Mouse (Mus musculus) spleen, adult 18-20 months (tissue): ENCODE measurements around the gene Hils1.
"Not testable (repeated sequence)": the region's sequence is repeated elsewhere in the genome, so short reads cannot be mapped to it uniquely, and the experiment has no call there.

Experiments
- DNase-seq, 2 experiments: peaks; one replicate each; pipeline ENCODE4 v3.0.0; 2022; ENCODE audit warnings: mixed read lengths in 2 of 2

Hils1 gene

DNA sequence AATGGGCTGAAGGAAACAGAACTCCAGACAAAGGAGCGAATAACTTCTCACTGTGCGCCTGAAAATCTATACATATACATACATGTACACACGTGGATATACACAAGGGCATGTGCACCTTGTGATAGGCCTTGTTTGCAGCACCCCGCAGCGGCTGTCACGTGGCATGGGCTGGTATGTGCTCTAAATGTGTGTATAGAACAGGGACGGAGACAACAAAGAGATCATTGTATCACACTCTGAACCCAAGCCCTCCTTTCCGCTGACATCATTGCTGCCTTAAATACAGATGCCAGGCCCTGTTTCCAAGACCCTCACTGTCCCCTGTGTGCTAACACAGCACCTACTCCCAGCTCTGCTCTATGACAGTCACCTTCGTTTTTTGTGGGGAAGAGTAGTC lies 12.3 kb upstream of the Hils1 start:
- DNase-seq, result no peak

- DNase-seq, result no peak
Observed at GRCm38 (mm10) chr11:94957693-94958064, 9.7 kb upstream of the Hils1 start.

DNA sequence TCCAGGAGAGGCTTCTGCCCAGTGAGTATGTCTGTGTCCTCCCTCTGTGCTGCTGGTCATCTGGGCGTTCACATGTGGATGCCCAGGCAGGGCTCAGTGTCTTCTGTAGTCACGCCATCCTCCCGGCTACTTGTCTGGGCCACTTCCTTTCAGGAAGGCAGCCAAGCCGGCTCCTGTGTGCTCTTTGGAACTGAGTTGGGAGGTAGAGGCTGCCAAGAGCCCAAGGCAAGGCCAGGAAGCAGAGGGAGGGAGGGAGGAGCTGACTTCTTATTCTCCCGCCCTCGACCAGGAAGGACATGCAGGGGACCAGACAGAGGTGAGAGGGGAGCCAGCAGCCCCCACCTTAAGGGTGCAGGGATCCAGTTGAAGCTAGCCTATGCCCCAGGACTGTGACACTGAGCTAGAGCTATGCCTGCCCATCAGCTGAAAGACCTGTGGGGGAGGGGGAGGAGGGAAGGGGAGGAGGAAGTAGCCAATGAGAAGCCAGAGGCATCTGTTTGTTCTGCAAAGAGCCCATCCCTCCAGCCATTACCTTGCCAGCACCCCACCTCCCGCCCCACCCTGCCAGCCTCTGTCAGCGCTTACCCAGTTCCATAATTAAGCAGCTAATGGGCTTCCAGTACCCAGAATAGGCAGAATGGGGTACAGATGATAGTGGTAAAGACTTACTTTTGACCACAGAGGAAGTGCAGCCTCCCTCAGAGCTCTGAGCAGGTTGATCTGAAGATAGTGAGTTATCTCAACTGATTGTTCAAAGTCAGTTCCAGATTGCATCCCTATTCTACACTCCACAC lies 9.1 kb upstream of the Hils1 start:
- no peak for DNase-seq

DNA sequence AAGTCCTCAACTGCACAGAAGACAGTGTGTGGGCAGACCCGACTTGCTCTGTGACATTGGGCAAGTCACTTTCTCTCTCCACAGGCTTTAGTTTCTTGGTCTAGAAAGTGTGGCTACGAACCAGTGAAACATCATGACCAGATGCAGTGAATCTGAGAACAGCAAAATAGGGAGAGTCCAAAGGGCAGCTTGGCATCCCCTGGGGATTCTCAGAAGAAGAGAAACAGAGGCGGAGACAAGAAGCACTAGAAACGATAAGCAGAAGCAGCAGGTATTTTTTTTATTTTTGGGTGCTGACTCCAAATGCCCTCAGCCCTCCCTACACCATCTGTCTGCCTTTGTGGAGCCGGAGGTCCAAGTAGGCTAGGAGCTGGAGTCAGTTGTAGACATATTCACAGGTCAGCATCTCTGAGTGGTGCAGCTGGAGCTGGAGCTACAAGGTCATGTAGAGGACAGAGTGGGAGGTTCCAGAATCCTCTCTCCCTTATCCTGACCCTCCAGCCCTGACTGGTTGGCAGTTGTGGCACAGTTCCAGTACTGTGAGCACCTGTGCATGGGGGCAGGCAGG lies 4.8 kb upstream of the Hils1 start:
- DNase-seq, result no peak

DNA sequence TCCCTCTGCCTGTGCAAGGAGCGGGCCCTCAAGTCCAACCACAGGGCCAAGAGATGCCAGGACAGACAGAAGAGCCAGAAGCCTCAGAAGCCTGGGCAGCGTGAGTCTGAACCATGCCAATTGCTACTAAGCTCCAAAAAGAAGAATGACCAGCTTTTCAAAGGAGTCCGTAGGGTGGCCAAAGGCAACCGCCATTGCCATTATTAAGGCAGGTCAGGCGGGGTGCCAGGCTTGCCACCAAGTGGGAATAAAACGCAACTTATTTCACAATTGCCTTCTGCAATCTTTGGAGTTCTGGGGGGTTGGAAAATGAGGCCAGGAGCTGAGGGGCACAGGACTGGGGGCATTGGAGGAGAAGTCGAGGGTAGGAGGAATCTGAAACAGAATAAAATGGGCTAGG lies 794 bp downstream of the Hils1 start:
- no peak for DNase-seq

DNA sequence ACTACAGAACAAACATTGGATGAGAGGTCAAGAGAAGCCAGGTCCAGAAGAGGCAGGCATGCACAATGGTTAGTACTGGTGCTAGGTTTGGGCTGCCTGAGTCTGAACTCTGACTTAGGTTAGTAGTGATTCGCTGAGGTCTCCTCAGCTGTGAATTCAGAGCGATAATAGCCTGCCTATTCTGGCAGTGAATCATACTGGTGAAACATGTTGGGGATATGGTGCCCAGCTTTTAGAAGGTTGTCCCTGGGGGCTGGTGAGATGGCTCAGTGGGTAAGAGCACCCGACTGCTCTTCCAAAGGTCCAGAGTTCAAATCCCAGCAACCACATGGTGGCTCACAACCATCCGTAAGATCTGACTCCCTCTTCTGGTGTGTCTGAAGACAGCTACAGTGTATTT lies 2.3 kb downstream of the Hils1 start:
- DNase-seq, result not testable (repeated sequence)

DNA sequence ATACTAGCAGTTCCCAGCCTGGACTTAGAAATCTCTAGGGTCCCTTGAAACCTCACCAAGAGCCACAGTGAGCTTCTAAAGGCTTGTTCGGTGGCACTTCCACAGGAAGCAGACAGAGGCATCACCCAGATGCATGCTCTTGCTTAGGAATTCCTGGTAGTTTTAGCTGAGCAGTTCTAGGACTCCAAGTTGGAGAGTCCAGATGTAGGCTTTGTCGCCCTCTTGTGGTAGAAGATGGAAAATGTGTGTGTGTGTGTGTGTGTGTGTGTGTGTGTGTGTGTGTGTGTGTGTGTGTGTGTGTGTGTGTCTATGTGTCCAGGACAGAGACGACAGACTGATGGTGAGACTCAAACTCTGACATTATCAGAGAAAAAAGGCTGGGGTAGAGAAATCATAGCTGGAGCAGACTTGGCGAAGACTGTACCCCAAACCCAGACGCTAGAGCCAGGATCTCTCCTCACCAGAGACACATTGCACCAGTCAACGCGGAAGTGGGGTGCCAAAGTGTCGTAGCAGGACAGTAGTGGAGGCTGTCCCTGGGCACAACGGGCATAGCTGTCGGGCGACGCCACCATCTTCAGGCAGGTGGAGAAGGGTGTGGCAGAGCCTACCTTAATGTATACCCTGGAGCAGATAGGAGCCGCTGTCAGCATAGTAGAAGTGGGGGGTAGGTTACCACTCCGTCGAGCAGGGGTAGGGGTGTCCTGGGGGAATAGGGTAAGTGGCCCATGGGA lies 3.0 kb downstream of the Hils1 start:
- no peak for DNase-seq

DNA sequence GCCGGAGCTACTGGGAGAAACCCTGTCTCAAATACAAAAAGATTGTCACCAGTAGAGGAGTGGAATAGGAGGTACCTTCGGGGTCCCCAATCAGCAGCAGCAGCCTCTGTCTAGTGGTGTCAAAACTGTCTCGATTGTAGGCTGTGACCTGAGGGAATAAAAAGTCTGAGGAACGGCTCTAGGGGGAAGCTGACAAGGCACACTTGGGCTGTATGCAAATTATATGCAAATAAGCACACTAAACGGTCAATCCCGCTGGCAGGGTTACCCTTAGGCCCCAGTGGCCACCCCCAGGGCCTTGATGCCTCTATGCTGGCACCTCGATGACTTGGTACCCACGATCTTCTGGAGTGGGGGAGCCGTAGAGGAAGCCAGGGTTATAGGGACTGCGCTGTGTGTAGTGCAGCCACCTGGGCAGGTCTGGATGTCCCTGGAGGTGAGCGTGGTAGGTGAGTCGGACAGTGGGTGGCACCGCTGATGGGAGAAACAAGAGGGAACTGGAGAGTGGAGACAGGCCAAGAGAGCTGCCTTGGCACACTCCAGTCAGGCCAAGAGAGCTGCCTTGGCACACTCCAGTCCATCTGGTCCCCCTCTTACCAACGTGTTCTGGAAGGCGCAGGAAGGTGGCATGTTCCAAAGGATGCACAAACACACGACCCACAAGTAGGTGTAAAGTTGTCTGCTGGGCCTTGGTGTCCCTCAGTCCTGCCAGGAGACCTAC lies 4.7 kb downstream of the Hils1 start:
- no peak for DNase-seq

DNA sequence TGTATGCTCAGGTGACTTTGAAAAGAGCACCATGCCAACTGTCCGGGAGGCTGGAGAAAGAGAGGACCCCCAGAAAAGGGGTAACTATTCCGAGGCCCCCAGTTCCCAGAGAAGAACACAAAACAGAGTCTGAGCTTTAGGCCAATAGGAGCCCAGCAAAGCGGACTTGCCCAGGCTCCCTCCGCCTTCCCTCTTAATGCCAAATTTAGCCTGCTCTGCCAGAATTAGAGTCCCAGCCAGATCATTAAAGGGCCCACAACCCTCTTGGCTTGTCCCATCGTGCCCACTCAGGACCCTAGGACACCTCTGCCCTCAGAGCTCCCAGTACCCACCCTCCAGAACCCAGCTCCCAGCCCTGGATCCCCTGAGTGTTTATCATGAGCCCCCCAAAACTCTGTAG lies 5.5 kb downstream of the Hils1 start:
- DNase-seq, result no peak

DNA sequence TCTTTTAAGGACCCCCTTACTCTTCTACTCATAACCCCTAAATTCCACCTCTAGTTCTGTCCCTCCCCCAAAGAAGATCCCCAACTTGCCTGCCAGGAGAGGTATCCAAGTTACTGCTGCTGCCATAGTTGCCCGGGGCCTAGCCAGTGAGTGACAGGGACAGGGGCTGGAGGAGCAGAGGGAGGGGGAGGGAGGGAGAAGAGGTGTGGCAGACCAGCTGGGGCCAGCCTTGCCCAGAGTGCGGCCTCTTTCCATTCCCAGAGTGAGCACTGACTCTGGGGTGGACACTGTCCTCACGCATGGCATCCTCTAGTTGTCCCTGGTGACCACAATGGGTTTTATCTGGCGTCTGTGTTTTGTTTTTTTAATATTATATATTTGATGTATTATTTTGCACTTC lies 5.9 kb downstream of the Hils1 start:
- no peak for DNase-seq

DNA sequence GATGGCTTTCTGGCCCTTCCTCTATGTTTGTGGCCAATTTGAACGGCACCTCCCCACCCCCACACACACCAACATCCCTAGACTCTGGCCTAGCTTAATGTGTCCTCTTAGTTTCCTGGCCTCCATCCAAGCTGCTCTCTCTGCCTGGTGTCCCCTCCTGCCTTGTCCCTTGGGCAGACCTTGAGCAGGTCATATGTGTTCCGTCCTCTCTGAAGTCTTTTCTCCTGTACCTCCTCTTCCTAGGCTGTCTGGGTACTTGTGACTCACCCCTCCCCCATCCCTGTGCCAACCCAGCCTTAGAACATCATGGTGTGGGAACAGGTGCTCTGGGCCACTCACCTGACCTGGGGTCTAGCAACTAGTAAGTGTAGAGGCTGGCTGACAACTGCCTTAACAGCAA lies 7.6 kb downstream of the Hils1 start:
- no peak for DNase-seq

GRCm38 (mm10) chr11:94976199-94976598 lies 8.8 kb downstream of the Hils1 start, which contains the start of gene Sgca:
Gene Sgca, minus strand, starts transcription at chr11:94976327.
- no peak for DNase-seq

DNA sequence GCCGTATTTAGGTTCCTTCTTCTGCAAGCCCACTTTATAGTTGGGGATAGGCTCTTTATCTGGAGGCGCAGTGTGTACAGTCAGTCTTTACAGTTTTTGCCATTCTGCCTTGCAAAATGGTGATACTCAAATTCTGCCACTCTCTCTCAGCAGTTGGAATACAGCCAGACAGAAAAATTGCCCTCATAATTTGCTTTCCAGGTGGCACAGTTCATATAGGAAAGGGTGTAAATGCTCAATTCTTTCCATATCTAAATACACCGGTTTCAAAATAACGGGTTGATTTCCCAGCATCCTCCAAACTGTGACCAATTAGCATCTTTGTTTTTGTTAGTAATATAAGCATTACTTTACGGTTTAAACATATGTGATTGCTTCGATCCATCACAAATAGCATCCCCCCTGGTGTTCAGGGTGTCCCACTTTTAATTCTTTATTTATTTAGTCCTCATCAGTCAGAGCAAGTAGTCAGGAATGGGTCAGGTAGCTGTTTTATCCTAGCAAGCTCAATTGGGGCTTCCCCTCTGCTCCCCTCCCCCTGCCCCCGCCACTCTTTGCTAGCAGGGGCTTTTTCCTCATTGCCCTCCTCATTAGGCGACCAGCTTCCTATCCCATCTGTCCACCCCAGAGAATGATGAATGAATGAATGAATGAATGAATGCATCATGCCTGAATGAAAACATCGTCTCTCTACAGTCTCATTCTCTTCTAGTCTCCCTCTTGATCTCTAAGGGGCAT lies 11.0 kb downstream of the Hils1 start:
- no peak for DNase-seq

GRCm38 (mm10) chr11:94978947-94979346 lies 11.6 kb downstream of the Hils1 start:
- peak; percentile 89 to 93 for DNase-seq

DNA sequence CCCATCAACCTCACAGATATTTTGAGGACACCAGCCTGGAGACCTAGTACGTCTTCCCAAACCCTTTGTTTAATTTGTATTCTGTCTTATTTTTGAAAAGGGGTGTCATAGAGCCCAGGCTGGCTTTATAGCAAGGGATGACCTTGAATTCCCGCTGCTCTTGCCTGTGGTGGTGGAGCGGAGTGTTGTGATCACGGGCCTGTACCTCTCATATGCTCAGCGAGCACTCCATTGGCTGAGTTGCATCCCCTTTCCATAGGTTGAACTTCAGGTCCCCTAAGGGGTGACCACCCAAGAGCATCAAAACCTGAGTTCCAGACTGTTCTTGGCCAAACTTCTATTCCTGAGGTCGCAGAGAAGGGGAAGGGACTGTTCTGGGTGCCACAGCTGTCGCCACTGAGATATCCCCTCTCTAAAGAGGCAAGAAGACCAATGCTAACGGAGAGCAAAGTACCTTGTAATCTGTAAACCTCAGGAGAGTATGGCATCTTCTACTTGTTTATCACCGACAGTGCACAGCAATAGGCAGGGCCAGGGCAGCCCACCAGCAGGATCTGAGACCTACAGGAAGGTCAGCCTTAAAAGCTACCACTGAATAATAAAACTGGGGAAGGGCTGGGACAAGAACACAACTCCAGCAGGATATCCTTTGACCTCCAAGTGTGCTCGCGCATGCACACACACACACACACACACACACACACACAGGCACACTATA lies 12.2 kb downstream of the Hils1 start:
- DNase-seq, result no peak

GRCm38 (mm10) chr11:94985140-94985539 lies 17.7 kb downstream of the Hils1 start:
- no peak for DNase-seq

- no peak for DNase-seq
Observed at GRCm38 (mm10) chr11:94985822-94986221, 18.4 kb downstream of the Hils1 start.

GRCm38 (mm10) chr11:94986435-94986834 lies 19.0 kb downstream of the Hils1 start:
- DNase-seq, result no peak

DNA sequence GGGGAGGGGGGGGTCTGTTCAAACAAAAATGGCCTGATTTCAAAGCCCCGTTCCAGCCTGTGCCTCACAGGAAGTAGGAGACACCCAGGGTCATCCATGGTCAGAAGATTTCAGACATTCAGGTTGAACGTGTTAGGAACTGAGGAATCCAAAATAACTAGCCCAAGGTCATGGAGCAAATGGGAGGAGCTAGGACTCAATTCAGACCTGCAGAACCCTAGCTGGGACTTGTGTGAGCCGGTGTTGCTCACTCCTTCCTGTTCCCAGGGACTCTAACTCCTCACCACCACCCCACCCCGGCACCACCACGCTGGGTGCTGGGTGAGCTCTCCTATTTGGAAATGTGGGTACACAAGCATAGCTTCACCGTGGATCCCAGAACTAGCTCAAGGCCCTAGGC lies 19.9 kb downstream of the Hils1 start:
- DNase-seq, result no peak

DNA sequence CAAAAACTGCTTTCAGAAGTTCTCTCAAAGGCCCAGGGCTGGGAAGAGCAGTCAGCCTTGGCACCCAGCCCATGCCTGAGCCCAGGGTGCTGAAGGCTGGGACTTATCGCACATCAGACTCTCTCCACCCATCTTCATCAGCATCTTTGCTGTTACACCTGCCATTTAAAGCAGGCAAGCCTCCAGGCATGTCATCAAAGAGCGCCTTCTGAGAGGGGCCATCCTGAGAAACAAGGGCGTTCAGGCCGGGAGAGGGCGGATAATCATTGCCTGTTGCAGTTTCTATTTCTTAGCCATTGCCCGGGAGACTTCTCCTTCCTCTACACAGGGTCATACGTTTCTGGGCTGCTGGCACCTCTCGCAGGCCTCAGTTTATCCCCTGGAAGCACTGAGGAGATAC lies 20.5 kb downstream of the Hils1 start:
- no peak for DNase-seq

- DNase-seq, result no peak
Observed at GRCm38 (mm10) chr11:94988780-94989561, 21.6 kb downstream of the Hils1 start.
